Mouse (Mus musculus): Measurements from ENCODE around the gene Gm10181. TPM values are rescaled to one million over a fixed set of nuclear protein-coding genes. Genes with fewer than 3 reads are reported as not detected.

Gm10181 gene
- polyA plus RNA-seq, 1 experiment: not detected

DNA sequence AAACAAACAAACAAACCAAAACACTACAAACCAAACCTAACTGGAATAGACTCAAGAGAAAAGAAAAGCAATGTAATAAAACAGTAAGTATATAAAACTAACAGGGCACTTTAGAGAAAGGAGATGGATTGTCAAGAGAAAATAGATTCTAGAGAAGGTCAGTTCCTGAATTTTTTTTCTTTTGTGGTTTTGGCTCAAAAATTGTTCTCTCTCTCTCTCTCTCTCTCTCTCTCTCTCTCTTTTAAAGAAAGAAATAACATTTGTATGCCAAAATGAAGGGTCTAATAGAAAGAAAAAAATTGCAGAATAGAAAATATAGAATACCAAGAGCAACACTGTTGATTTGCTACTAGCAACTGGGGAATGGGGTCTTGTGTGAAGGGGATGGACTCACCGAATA, 49.7 kb downstream of the Gm10181 start:
- Histone ChIP-seq H3K4me3 (replicated peaks; ENCODE audit: extremely low read depth, low read depth, low read length) (no peak overlapping the region), H3K4me1 (ENCODE audit: control insufficient read depth, insufficient read depth, low read length) (peaks cover 7% of the 10 kb centered on the region; the same call in 1 of the 2 replicates)
- no peak for TF ChIP-seq CTCF (IDR thresholded peaks at IDR 0.05; ENCODE audit: insufficient read depth, low read length)
- TF ChIP-seq POLR2A (IDR thresholded peaks at IDR 0.05; ENCODE audit: borderline replicate concordance, extremely low read depth, low read depth, low read length): no peak
- WGBS: 95% methylated on average over 1 of the region's 1 CpGs
- no peak for DNase-seq

Other genes starting within 250 kb of the Gm10181 start
- 41.7 and 56.8 TPM in 2 replicates for gene Herpud2, start 62.4 kb downstream of the Gm10181 start, polyA plus RNA-seq (2012; rRNA removed)
- gene Sept7, start 163.0 kb downstream of the Gm10181 start, polyA plus RNA-seq (2012; rRNA removed): 10.3 and 21.3 TPM in 2 replicates